Mouse (Mus musculus) NIH3T3 (cell line): ENCODE results near the gene Ssh1.

ENCODE experiments used
- DNase-seq: peaks from one replicate; pipeline ENCODE4 v3.0.0-alpha.2; 2012; ENCODE audit warnings: low read depth

Ssh1 gene

GRCm38 (mm10) chr5:113889912-113890311 is 103.8 kb downstream of the Ssh1 start:
- DNase-seq = no peak

- DNase-seq = no peak
Observed at GRCm38 (mm10) chr5:113889181-113889906, 104.3 kb downstream of the Ssh1 start.

GRCm38 (mm10) chr5:113888186-113888795 is 105.4 kb downstream of the Ssh1 start:
- DNase-seq = no peak

- no peak for DNase-seq
Observed at GRCm38 (mm10) chr5:113887132-113887531, 106.6 kb downstream of the Ssh1 start.
